In the genomic region with DNA sequence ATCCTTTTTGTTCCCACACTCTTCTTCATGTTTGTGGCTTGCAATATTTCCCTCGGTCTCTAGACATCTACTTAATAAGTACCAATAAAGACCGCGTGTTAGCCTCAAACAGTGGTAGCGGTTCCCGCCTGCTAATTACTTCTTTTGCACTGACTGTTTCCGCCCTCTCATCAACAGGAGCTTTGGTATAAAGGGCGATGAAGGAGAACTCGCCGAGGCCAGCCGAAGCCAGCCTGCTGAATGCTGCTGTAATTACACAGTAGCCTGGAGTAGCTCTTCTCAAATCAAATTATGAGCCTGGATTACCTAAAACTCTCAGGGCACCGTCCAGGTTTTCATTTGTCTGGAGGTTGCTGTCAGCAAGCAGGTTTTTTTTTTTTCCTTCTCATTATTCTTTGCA, we compare ENCODE assay signal across 10 mouse cellular contexts.
DNase-seq lines count a peak whose midpoint lies in the region; ATAC-seq and TF ChIP-seq lines count a peak whose summit lies in the region.
"Had no signal": no experiment of that assay in that cellular context is flagged by ENCODE, and none has a peak within 500 bp of the region (broad histone marks: within the 10 kb centered on the region; RNA-seq: fewer than 3 reads in every experiment).

No protein-coding gene starts in this region.

- no peak overlapping the region for H3K4me3 ChIP-seq in layer of hippocampus, adult 2 months
- no peak overlapping the region for H3K4me3 ChIP-seq in embryonic facial prominence, embryonic 15.5 days (replicated peaks)
- no peak overlapping the region for H3K4me3 ChIP-seq in hindbrain, embryonic 15.5 days
- no peak overlapping the region for H3K4me3 ChIP-seq in neural tube, embryonic 14.5 days (ENCODE audit: low read depth, low read length)

- H3K27me3 ChIP-seq in embryonic facial prominence, embryonic 15.5 days, result no peaks in the 10 kb centered on the region
- no peaks in the 10 kb centered on the region for H3K27me3 ChIP-seq in hindbrain, embryonic 15.5 days
- H3K27me3 ChIP-seq in neural tube, embryonic 14.5 days (ENCODE audit: control insufficient read depth, insufficient read depth, low read length), result no peaks in the 10 kb centered on the region

- ATAC-seq in embryonic facial prominence, embryonic 15.5 days (ENCODE audit: insufficient number of reproducible peaks, low FRiP score, low TSS enrichment, low read depth), result 0 out of 2 replicates have a peak, but pooled peaks have one; percentile 16
- ATAC-seq in hindbrain, embryonic 15.5 days (ENCODE audit: low FRiP score, low read depth), result no peak
- peak; percentile 59; the same call in 1 of the 2 replicates for ATAC-seq in neural tube, embryonic 14.5 days (ENCODE audit: low read depth)
- ATAC-seq in granulocyte monocyte progenitor cell, adult 5-6 weeks (replicated peaks; ENCODE audit: poor library complexity, severe bottlenecking), result no peak
- ATAC-seq: intestine, embryonic 16.5 days had no signal

- H3K4me2 ChIP-seq in embryonic facial prominence, embryonic 15.5 days (replicated peaks), result no peak overlapping the region
- no peak overlapping the region for H3K4me2 ChIP-seq in hindbrain, embryonic 15.5 days
- no peak overlapping the region for H3K4me2 ChIP-seq in neural tube, embryonic 14.5 days (ENCODE audit: low read depth, low read length)
- H3K4me2 ChIP-seq: heart, embryonic 11.5 days had no signal

- no peak for TF ChIP-seq CTCF in layer of hippocampus, adult 2 months (conservative IDR thresholded peaks at IDR 0.05)

- DNase-seq in layer of hippocampus, adult 2 months (ENCODE audit: low spot score in 2 of 2), result no peak
- no peak for DNase-seq in layer of hippocampus, adult 9-10 months (ENCODE audit: low spot score)
- DNase-seq in B cell, adult 2 months, result no peak

- H3K9ac ChIP-seq in embryonic facial prominence, embryonic 15.5 days, result no peak overlapping the region
- no peak overlapping the region for H3K9ac ChIP-seq in hindbrain, embryonic 15.5 days
- H3K9ac ChIP-seq in neural tube, embryonic 14.5 days (replicated peaks; ENCODE audit: low read depth, low read length), result no peak overlapping the region
- H3K9ac ChIP-seq: liver, embryonic 14.5 days had no signal

- WGBS in embryonic facial prominence, embryonic 15.5 days, result 43% methylated on average over 11 of the region's 11 CpGs
- WGBS in hindbrain, embryonic 15.5 days, result 34% methylated on average over 11 of the region's 11 CpGs
- 12% methylated on average over 11 of the region's 11 CpGs for WGBS in neural tube, embryonic 14.5 days

- H3K4me1 ChIP-seq in embryonic facial prominence, embryonic 15.5 days, result peaks cover 10% of the 10 kb centered on the region; the same call in 1 of the 2 replicates
- peaks cover 6% of the 10 kb centered on the region; the same call in 1 of the 2 replicates for H3K4me1 ChIP-seq in hindbrain, embryonic 15.5 days (replicated peaks)
- H3K4me1 ChIP-seq in neural tube, embryonic 14.5 days (ENCODE audit: control insufficient read depth, insufficient read depth, low read length), result no peaks in the 10 kb centered on the region; the same call in 1 of the 2 replicates

- no peaks in the 10 kb centered on the region for H3K9me3 ChIP-seq in embryonic facial prominence, embryonic 15.5 days (replicated peaks)
- no peaks in the 10 kb centered on the region for H3K9me3 ChIP-seq in hindbrain, embryonic 15.5 days
- H3K9me3 ChIP-seq in neural tube, embryonic 14.5 days (ENCODE audit: control insufficient read depth, low read length), result no peaks in the 10 kb centered on the region

- H3K36me3 ChIP-seq in embryonic facial prominence, embryonic 15.5 days, result no peaks in the 10 kb centered on the region
- H3K36me3 ChIP-seq in hindbrain, embryonic 15.5 days, result no peaks in the 10 kb centered on the region
- H3K36me3 ChIP-seq in neural tube, embryonic 14.5 days (ENCODE audit: control insufficient read depth, insufficient read depth, low read length), result no peaks in the 10 kb centered on the region

- H3K27ac ChIP-seq in layer of hippocampus, adult 2 months, result peak overlapping the region; percentile 74
- no peak overlapping the region for H3K27ac ChIP-seq in embryonic facial prominence, embryonic 15.5 days (replicated peaks)
- peak overlapping the region; percentile 56 for H3K27ac ChIP-seq in hindbrain, embryonic 15.5 days (replicated peaks)
- no peak overlapping the region for H3K27ac ChIP-seq in neural tube, embryonic 14.5 days (ENCODE audit: low read depth, low read length)
- H3K27ac ChIP-seq: liver, embryonic 14.5 days had no signal

Comparison
In these comparisons a context has a peak if more than half of its experiments do, and no peak if none do; other contexts are left out.
1. H3K27ac ChIP-seq: peak in layer of hippocampus, adult 2 months (single experiment) and hindbrain, embryonic 15.5 days (single experiment); none in embryonic facial prominence, embryonic 15.5 days (single experiment) and neural tube, embryonic 14.5 days (single experiment).
2. ATAC-seq: peak in embryonic facial prominence, embryonic 15.5 days (single experiment) and neural tube, embryonic 14.5 days (single experiment); none in hindbrain, embryonic 15.5 days (single experiment) and granulocyte monocyte progenitor cell, adult 5-6 weeks (single experiment).